Mouse (Mus musculus) right cerebral cortex, postnatal 36 days (tissue): ENCODE results near the gene Cpt1c.

ENCODE experiments used
- DNase-seq, 2 experiments: peaks; one replicate each; pipeline ENCODE4 v3.0.0; 2022; ENCODE audit warnings: low spot score in 2 of 2, mixed read lengths in 1 of 2

Cpt1c gene

DNA sequence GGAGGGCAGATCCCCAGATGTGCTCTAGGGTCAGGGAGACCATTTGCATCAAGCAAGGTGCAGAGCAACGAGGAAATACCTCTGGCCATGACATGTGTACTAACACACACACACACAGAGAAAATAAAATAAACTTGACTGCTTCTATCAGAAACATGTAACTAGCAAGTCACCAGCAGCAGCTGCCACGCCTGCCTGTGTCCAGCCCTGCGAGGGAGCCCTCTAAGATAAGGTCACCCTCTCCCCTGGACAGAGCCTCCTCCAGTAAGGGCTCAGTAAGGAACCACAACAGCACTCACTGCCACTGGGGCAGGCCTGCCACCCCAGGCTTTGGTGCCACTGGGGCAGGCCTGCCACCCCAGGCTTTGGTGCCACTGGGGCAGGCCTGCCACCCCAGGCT lies 56.4 kb downstream of the Cpt1c start:
- no peak for DNase-seq

- no peak for DNase-seq
These were observed 57.8 kb downstream of the Cpt1c start for GRCm38 (mm10) chr7:44916881-44917280.

- no peak for DNase-seq
These were observed 58.5 kb downstream of the Cpt1c start for GRCm38 (mm10) chr7:44916191-44916590.

DNA sequence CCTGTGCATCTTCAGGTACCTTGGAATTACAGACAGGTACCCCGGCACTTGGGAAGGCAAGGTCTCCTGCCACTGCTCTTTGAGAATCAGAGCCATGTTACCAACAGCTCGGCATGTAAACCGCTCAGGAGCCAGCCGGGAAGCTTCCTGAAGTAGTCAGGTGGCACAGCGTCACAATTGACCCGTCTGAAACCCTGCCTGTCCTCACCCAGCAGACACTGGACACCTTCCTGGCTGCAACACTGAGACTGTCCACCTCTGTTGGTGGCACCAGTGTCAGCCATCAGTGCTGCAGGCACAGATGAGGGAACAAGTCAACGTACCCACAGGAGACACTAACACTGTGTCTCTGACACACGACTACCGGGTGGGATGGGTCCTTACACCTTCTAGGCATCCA lies 59.3 kb downstream of the Cpt1c start:
- no peak for DNase-seq

DNA sequence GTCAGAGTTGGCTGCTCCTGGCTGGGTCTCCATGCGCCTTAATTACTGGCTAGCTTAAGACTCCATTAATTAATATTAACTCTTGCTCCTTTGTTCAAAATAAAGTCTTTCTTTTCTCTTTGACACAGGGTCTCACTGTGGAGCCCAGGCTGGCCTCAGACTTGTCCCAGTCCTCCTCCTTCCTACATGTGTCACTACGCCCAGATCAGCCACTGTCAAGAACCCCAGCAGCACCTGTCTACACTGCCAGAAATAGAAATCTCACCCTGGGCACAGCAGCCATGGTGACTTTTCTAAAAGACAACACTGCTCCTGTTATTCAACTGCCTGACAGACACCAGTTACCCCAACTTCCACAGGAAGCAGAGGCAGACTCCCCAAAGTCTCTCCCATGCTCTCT lies 60.3 kb downstream of the Cpt1c start:
- no peak for DNase-seq
